Mouse (Mus musculus) myocyte (in vitro differentiated cells): ENCODE results near the gene Cox14.

Experiments used
- E2F4 ChIP-seq: IDR thresholded peaks from one replicate; pipeline ENCODE4 v1.6.1; 2011; ENCODE audit warnings: mild to moderate bottlenecking, control low read depth, moderate library complexity; ENCODE audit not compliant: insufficient read depth
- MAX ChIP-seq: IDR thresholded peaks from one replicate; pipeline ENCODE4 v1.6.1; 2011; ENCODE audit warnings: low read depth, mild to moderate bottlenecking, control low read depth
- MYOG ChIP-seq, 3 experiments: IDR thresholded peaks; one replicate each; pipeline ENCODE4 v1.6.1; 2011; ENCODE audit warnings: control low read depth in 2 of 3, low read depth in 2 of 3, mild to moderate bottlenecking in 2 of 3; ENCODE audit not compliant: insufficient read length in 2 of 3, control insufficient read depth in 1 of 3, insufficient read depth in 1 of 3
- POLR2A ChIP-seq: IDR thresholded peaks from one replicate; pipeline ENCODE4 v1.6.1; 2011; ENCODE audit warnings: low read depth, mild to moderate bottlenecking, control low read depth, moderate library complexity; ENCODE audit not compliant: insufficient read length
- POLR2AphosphoS2 ChIP-seq: IDR thresholded peaks from one replicate; pipeline ENCODE4 v1.6.1; 2011; ENCODE audit warnings: low read depth, control low read depth; ENCODE audit not compliant: insufficient read length
- SRF ChIP-seq: IDR thresholded peaks from one replicate; pipeline ENCODE4 v1.6.1; 2011; ENCODE audit warnings: low read depth; ENCODE audit not compliant: control insufficient read depth, insufficient read length
- TCF3 ChIP-seq: IDR thresholded peaks from one replicate; pipeline ENCODE4 v1.6.1; 2011; ENCODE audit warnings: low read depth, control low read depth; ENCODE audit not compliant: insufficient read length
- USF1 ChIP-seq: IDR thresholded peaks from one replicate; pipeline ENCODE4 v1.6.1; 2011; ENCODE audit warnings: low read depth, mild to moderate bottlenecking, control low read depth, moderate library complexity

DNA sequence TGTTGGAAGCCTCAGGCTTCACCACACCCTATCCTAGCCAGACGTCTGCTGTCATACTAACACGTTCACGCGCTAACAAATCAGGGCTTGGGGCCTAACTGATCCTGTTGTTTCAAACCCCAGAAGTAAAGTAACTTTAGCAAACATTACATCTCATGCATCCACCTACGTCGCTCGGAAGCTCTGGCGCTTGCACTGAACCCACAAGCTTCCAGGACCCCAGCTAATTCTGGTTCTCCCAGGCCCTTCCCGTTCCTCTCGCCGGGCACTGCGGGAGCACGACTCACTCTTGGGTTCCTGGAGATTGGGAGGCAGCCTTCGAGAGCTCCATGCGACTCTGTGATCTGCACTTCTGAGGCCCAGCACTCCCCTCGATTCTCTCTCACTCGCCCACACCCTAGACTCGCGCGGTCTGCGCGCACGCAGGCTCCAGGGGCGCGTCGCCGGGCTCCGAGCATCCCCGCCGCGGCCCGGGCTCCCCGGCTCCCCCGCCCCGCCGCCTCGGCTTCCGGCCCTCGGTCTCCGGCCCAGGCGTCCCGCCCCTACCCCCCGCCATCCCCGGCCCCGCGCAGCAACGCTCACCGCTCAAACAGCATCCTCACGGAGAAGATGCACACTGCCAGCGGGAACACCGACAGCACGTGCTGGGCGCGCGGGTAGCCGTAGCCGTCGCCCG lies 46.3 kb downstream of the Cox14 start:
- no peak for TF ChIP-seq USF1
- peak; percentile 20 for TF ChIP-seq MAX
- TF ChIP-seq POLR2A, result no peak
- TF ChIP-seq POLR2AphosphoS2, result no peak
- TF ChIP-seq TCF3, result no peak
- no peak for TF ChIP-seq E2F4
- peak in 1 of 3 experiments; percentile 3 for TF ChIP-seq MYOG (IDR thresholded peaks at IDR 0.05; ENCODE audit: control insufficient read depth in 1 of 3, insufficient read depth in 1 of 3, insufficient read length in 2 of 3, low read depth in 2 of 3)
- no peak for TF ChIP-seq SRF
